Mouse (Mus musculus): ENCODE measurements around the gene Fgd5. TPM values are rescaled to one million over a fixed set of nuclear protein-coding genes. Genes with fewer than 3 reads are reported as not detected.

Gene Fgd5
- polyA plus RNA-seq, 1 experiment from 2014 or later: 10.0 TPM

DNA sequence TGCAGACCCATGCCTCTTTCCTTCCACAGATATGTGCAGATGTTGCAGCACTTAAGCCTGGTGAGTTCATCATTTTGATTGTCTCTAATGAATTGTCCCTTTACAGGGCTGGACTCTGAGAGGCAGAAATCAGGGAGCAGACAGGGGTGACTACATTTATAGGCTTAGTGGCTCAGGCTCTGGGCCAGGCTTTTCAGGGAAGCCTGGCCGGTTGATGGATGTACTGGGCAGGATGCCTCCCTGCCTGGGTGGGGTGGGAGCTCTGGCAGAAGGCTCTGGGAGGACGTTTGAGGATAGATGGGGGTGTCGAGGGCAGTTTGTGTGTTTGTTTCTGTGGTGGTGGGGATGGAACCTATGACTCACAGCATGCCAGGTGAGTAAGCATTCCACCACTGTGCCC, 59.5 kb downstream of the Fgd5 start:
- no peaks in the 10 kb centered on the region for H3K27me3 ChIP-seq (ENCODE audit: control insufficient read depth, insufficient read depth, low read depth, low read length)
- H3K4me3 ChIP-seq (ENCODE audit: low read depth, low read length): no peak overlapping the region
- WGBS: 66% methylated on average over 3 of the region's 3 CpGs
- ATAC-seq: no peak
- no peak overlapping the region for H3K27ac ChIP-seq (ENCODE audit: low read length)
- no peaks in the 10 kb centered on the region for H3K4me1 ChIP-seq (ENCODE audit: control insufficient read depth, insufficient read depth, low read length)
- H3K4me2 ChIP-seq (ENCODE audit: low read length): no peak overlapping the region
- H3K36me3 ChIP-seq (ENCODE audit: control insufficient read depth, insufficient read depth, low read length): no peaks in the 10 kb centered on the region
- H3K9me3 ChIP-seq (replicated peaks; ENCODE audit: control insufficient read depth, low read length, poor library complexity, severe bottlenecking): no peaks in the 10 kb centered on the region
- no peak overlapping the region for H3K9ac ChIP-seq (ENCODE audit: low read depth, low read length)

DNA sequence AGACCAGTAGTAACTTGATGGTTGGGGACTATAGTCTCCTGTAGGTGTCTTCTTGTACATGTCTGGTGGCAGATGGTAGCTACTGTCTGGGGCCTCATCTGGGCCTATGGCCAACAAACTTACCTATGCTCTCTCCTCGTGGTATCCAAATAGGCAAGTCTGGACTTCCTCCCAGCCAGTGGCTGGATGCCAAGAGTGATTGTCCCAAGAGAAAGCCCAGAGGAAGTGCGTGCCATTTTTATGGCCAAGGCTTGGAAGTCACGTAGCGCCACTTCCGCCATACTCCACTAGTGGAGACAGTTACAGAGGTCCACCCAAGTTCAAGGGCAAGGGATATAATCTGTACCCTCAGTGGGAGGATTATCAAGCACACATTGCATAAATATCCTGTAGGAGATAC, 62.6 kb downstream of the Fgd5 start:
- H3K4me2 ChIP-seq (ENCODE audit: low read length): no peak overlapping the region
- WGBS: 83% methylated on average over 5 of the region's 5 CpGs
- H3K4me3 ChIP-seq (ENCODE audit: low read depth, low read length): no peak overlapping the region

DNA sequence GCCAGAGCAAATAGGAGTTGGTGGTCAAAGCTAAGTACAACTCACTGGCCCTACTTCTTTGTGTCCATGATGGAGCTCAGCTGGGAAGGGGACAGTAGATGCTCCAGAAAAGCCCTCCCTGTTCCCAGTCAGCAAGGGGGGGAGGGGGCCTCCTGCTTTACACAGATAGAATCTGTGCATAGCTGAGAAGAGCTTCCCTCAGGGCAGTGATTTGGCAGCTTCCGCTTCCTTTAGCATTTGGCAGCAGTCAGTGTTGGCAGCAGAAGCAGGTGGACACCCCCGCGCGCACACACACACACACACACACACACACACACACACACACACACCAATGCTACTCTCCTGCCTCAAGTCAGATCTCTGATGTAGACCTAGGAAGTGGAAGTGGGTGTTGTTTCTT, 63.4 kb downstream of the Fgd5 start:
- Histone ChIP-seq H3K4me3 (ENCODE audit: low read depth, low read length) (no peak overlapping the region), H3K27me3 (ENCODE audit: control insufficient read depth, insufficient read depth, low read depth, low read length) (no peaks in the 10 kb centered on the region), H3K9me3 (replicated peaks; ENCODE audit: control insufficient read depth, low read length, poor library complexity, severe bottlenecking) (no peaks in the 10 kb centered on the region), H3K4me2 (ENCODE audit: low read length) (no peak overlapping the region), H3K36me3 (ENCODE audit: control insufficient read depth, insufficient read depth, low read length) (no peaks in the 10 kb centered on the region), H3K27ac (ENCODE audit: low read length) (no peak overlapping the region), H3K9ac (ENCODE audit: low read depth, low read length) (no peak overlapping the region), H3K4me1 (ENCODE audit: control insufficient read depth, insufficient read depth, low read length) (no peaks in the 10 kb centered on the region)
- no peak for ATAC-seq
- 83% methylated on average over 4 of the region's 4 CpGs for WGBS

More for the DNA sequence above, 62.6 kb downstream of the Fgd5 start:
- Histone ChIP-seq H3K9me3 (replicated peaks; ENCODE audit: control insufficient read depth, low read length, poor library complexity, severe bottlenecking) (no peaks in the 10 kb centered on the region), H3K9ac (ENCODE audit: low read depth, low read length) (no peak overlapping the region), H3K4me1 (ENCODE audit: control insufficient read depth, insufficient read depth, low read length) (no peaks in the 10 kb centered on the region), H3K36me3 (ENCODE audit: control insufficient read depth, insufficient read depth, low read length) (no peaks in the 10 kb centered on the region), H3K27ac (ENCODE audit: low read length) (no peak overlapping the region), H3K27me3 (ENCODE audit: control insufficient read depth, insufficient read depth, low read depth, low read length) (no peaks in the 10 kb centered on the region)
- ATAC-seq: no peak

DNA sequence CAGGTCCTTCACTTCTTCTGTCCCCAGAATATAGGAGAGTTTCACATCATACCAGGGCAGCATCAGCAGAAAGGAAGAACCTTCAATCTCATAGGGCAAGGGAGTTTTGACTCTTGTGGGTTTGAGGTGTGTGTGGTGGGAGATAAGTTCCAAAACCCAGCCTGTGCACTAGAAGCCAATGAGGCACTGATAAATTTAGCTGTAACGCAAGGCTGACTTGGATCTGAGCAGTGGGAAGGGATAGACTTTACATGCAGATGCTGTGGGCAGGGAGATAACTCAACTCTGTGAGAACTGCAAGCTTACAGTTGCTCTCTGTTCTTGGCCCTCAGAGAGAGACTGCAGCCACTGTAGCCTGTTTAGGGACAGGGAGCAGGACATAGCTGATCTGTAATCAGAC, 64.2 kb downstream of the Fgd5 start:
- no peaks in the 10 kb centered on the region for H3K27me3 ChIP-seq (ENCODE audit: control insufficient read depth, insufficient read depth, low read depth, low read length)
- no peak for ATAC-seq
- WGBS: 85% methylated on average over 1 of the region's 1 CpGs
- H3K36me3 ChIP-seq (ENCODE audit: control insufficient read depth, insufficient read depth, low read length): no peaks in the 10 kb centered on the region
- H3K27ac ChIP-seq (ENCODE audit: low read length): no peak overlapping the region
- no peak overlapping the region for H3K4me3 ChIP-seq (ENCODE audit: low read depth, low read length)
- no peak overlapping the region for H3K9ac ChIP-seq (ENCODE audit: low read depth, low read length)
- no peak overlapping the region for H3K4me2 ChIP-seq (ENCODE audit: low read length)
- no peaks in the 10 kb centered on the region for H3K4me1 ChIP-seq (ENCODE audit: control insufficient read depth, insufficient read depth, low read length)
- no peaks in the 10 kb centered on the region for H3K9me3 ChIP-seq (replicated peaks; ENCODE audit: control insufficient read depth, low read length, poor library complexity, severe bottlenecking)

DNA sequence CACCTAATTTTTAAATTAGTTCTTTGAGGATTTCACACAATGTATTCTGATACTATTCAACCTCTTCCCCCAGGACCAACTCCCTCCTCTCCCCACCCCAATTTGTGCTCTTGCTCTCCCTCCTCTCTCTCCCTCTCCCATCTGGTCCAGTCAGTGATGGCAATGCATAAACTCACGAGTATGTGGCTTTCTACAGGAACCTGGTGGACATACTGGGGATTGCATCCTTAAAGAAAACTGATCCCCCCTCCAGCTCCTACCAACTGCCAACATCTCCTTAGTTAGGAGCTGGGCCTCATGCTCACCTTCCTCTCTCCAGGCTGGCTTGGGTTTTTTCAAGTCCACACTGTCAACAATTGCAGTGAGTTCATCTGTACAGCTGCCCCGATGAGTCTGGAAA, 79.1 kb downstream of the Fgd5 start:
- H3K4me1 ChIP-seq (ENCODE audit: control insufficient read depth, insufficient read depth, low read length): no peaks in the 10 kb centered on the region
- H3K9me3 ChIP-seq (replicated peaks; ENCODE audit: control insufficient read depth, low read length, poor library complexity, severe bottlenecking): no peaks in the 10 kb centered on the region
- no peak overlapping the region for H3K4me2 ChIP-seq (ENCODE audit: low read length)
- H3K9ac ChIP-seq (ENCODE audit: low read depth, low read length): no peak overlapping the region
- ATAC-seq: no peak
- no peak overlapping the region for H3K27ac ChIP-seq (ENCODE audit: low read length)
- no peak overlapping the region for H3K4me3 ChIP-seq (ENCODE audit: low read depth, low read length)
- WGBS: 59% methylated on average over 2 of the region's 2 CpGs
- no peaks in the 10 kb centered on the region for H3K36me3 ChIP-seq (ENCODE audit: control insufficient read depth, insufficient read depth, low read length)
- H3K27me3 ChIP-seq (ENCODE audit: control insufficient read depth, insufficient read depth, low read depth, low read length): no peaks in the 10 kb centered on the region

DNA sequence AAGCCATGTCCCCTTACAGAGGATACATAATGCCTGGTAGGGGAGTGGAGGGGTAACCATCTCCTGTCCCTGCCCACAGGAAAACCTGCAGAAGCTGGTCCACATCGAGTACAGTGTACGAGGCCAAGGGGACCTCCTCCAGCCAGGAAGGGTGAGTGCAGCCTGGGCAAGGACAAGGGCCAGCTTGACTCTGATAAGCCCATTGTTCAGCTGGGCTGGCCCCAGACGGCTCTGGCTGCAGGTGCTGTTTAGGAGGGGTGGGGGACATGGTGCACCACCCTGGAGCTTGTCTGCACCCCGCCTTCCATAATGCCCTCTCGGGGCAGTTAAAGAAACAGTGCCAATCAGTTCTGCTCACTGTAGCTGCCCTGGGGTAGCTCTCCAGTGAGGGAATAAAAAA, 83.0 kb downstream of the Fgd5 start:
- Histone ChIP-seq H3K36me3 (ENCODE audit: control insufficient read depth, insufficient read depth, low read length) (no peaks in the 10 kb centered on the region), H3K9me3 (replicated peaks; ENCODE audit: control insufficient read depth, low read length, poor library complexity, severe bottlenecking) (no peaks in the 10 kb centered on the region), H3K9ac (ENCODE audit: low read depth, low read length) (no peak overlapping the region), H3K4me2 (ENCODE audit: low read length) (no peak overlapping the region), H3K27ac (ENCODE audit: low read length) (no peak overlapping the region), H3K27me3 (ENCODE audit: control insufficient read depth, insufficient read depth, low read depth, low read length) (no peaks in the 10 kb centered on the region), H3K4me3 (ENCODE audit: low read depth, low read length) (no peak overlapping the region), H3K4me1 (ENCODE audit: control insufficient read depth, insufficient read depth, low read length) (no peaks in the 10 kb centered on the region)
- ATAC-seq: no peak
- 50% methylated on average over 5 of the region's 5 CpGs for WGBS

DNA sequence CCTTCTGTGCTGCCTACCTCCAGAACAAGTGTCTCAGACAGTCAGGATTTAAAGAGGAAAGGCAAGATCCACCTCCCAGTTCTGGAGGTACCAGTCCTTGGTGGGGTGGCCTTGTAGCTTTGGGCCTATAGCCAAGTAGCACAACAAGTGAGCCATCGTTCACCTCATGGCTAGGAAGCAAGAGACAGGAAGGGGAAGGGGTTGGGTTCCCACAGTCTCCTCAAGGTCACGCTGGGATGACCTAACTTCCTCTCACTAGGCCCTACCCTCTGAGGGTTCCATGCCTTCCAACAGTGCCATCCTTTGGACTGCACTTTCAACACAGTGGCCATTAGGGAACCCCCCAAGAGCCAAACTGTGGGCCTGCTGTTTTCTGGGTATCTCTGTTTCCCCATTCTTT, 84.8 kb downstream of the Fgd5 start:
- Histone ChIP-seq H3K36me3 (ENCODE audit: control insufficient read depth, insufficient read depth, low read length) (no peaks in the 10 kb centered on the region), H3K9ac (ENCODE audit: low read depth, low read length) (no peak overlapping the region), H3K4me1 (ENCODE audit: control insufficient read depth, insufficient read depth, low read length) (no peaks in the 10 kb centered on the region), H3K4me2 (ENCODE audit: low read length) (no peak overlapping the region), H3K27ac (ENCODE audit: low read length) (no peak overlapping the region), H3K4me3 (ENCODE audit: low read depth, low read length) (no peak overlapping the region), H3K9me3 (replicated peaks; ENCODE audit: control insufficient read depth, low read length, poor library complexity, severe bottlenecking) (no peaks in the 10 kb centered on the region), H3K27me3 (ENCODE audit: control insufficient read depth, insufficient read depth, low read depth, low read length) (no peaks in the 10 kb centered on the region)
- WGBS: 70% methylated on average over 2 of the region's 2 CpGs
- no peak for ATAC-seq

DNA sequence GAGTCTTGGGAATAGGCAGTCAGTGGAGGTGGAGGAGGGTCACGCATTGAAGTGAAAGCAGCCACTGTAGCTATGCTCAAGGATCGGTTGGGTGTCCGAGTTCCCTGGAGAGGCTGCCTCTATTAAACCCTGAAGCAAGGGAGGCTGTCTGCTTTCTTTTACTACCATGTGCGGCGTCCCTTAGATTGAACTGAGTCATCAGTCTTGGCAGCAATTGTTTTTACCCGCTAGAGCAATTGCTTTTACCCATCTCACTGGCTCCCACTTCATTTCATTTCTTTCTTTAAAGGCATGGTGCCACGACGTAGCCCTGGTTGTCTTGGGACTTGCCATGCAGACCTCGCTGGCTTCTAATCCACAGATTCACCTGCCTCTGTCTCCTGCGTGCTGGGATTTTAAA, 85.4 kb downstream of the Fgd5 start:
- H3K9ac ChIP-seq (ENCODE audit: low read depth, low read length): no peak overlapping the region
- no peak for ATAC-seq
- H3K4me3 ChIP-seq (ENCODE audit: low read depth, low read length): no peak overlapping the region
- no peaks in the 10 kb centered on the region for H3K9me3 ChIP-seq (replicated peaks; ENCODE audit: control insufficient read depth, low read length, poor library complexity, severe bottlenecking)
- no peak overlapping the region for H3K27ac ChIP-seq (ENCODE audit: low read length)
- no peaks in the 10 kb centered on the region for H3K36me3 ChIP-seq (ENCODE audit: control insufficient read depth, insufficient read depth, low read length)
- WGBS: 78% methylated on average over 10 of the region's 10 CpGs
- no peaks in the 10 kb centered on the region for H3K4me1 ChIP-seq (ENCODE audit: control insufficient read depth, insufficient read depth, low read length)
- no peak overlapping the region for H3K4me2 ChIP-seq (ENCODE audit: low read length)
- H3K27me3 ChIP-seq (ENCODE audit: control insufficient read depth, insufficient read depth, low read depth, low read length): no peaks in the 10 kb centered on the region

DNA sequence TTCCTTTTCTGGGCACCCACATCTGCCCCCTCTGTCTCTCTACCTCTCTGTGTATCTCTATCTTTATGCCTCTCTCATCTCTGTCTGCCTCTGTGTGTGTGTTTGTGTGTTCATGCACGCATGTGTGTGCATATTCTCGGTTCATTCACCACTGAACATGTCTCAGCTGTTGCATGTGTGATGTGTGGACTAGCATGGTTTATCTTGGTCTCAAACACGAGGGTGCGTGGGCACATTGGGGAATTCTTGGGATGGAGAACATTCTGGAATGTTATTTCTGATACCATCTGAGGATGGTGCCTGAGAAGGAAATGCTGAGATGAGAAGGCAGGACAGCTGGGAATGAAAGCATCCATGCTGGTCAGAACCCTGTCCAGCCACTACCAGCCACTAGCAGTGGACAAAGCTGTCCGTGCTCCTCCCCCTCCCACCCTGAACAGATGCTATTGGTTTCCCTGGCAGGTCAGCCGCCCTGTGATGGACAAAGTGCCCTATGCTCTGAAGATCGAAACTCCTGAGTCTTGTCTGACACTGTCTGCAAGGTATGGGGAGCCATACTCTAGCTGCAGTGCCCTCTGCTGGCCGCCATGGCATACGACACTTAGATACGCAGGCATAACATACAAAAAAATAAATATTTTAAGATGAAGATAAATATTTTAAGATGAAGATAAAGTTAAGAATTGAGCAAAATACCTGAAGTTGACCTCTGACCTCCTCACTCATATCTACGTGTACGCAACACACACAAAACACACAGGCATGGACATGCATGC, 87.2 kb downstream of the Fgd5 start:
- Histone ChIP-seq H3K4me2 (ENCODE audit: low read length) (no peak overlapping the region), H3K27me3 (ENCODE audit: control insufficient read depth, insufficient read depth, low read depth, low read length) (no peaks in the 10 kb centered on the region), H3K9ac (ENCODE audit: low read depth, low read length) (no peak overlapping the region), H3K4me3 (ENCODE audit: low read depth, low read length) (no peak overlapping the region), H3K27ac (ENCODE audit: low read length) (no peak overlapping the region), H3K9me3 (replicated peaks; ENCODE audit: control insufficient read depth, low read length, poor library complexity, severe bottlenecking) (no peaks in the 10 kb centered on the region), H3K4me1 (ENCODE audit: control insufficient read depth, insufficient read depth, low read length) (no peaks in the 10 kb centered on the region), H3K36me3 (ENCODE audit: control insufficient read depth, insufficient read depth, low read length) (no peaks in the 10 kb centered on the region)
- ATAC-seq: no peak
- WGBS: 51% methylated on average over 12 of the region's 12 CpGs
